Mouse (Mus musculus) small intestine, adult 2 months (tissue): Measurements from ENCODE around the gene Prph.

ENCODE experiments used
- CTCF ChIP-seq: fragments of 200-500 bp; IDR thresholded peaks from 2 replicates; pipeline ENCODE4 v1.5.1; 2012; ENCODE audit warnings: low read depth, mild to moderate bottlenecking, control low read depth, inconsistent platforms, low read length, moderate library complexity, mixed read lengths; ENCODE audit not compliant: insufficient replicate concordance, insufficient read length; ENCODE audit errors: extremely low read depth
- POLR2A ChIP-seq: fragments of 200-500 bp; IDR thresholded peaks from 2 replicates; pipeline ENCODE4 v1.6.1; 2012; ENCODE audit warnings: low read depth, mild to moderate bottlenecking, control low read depth, inconsistent platforms, low read length, moderate library complexity

GRCm38 (mm10) chr15:99025414-99025813, 29.6 kb upstream of the Prph start:
- TF ChIP-seq CTCF (no peak), POLR2A (no peak)
